Mouse (Mus musculus) stomach, embryonic 16.5 days (tissue): ENCODE data around the gene Spag16. TPM values are rescaled to one million over a fixed set of nuclear protein-coding genes. Genes with fewer than 3 reads are reported as not detected.

Source experiments
- ATAC-seq: fragments of 200-750 bp; cut with Nextera tagmentation; 2 replicates; pipeline ENCODE4 v1.8.0; 2017; ENCODE audit warnings: moderate number of reproducible peaks, moderate TSS enrichment; ENCODE audit not compliant: insufficient read depth, low FRiP score
- H3K27ac ChIP-seq: fragments of 300-500 bp; sonication (generic); 2 replicates; pipeline ENCODE4 v1.5.1; 2014; ENCODE audit warnings: low read length
- H3K27me3 ChIP-seq: fragments of 300-500 bp; sonication (generic); 2 replicates; pipeline ENCODE4 v1.6.1; 2014; ENCODE audit warnings: low read length, control low read depth, mixed read lengths; ENCODE audit not compliant: control insufficient read depth, insufficient read depth
- H3K36me3 ChIP-seq: fragments of 300-500 bp; sonication (generic); 2 replicates; pipeline ENCODE4 v1.6.1; 2014; ENCODE audit warnings: low read length; ENCODE audit not compliant: control insufficient read depth, insufficient read depth
- H3K4me1 ChIP-seq: fragments of 300-500 bp; sonication (generic); 2 replicates; pipeline ENCODE4 v1.6.1; 2014; ENCODE audit warnings: low read length, control low read depth, mixed read lengths; ENCODE audit not compliant: control insufficient read depth, insufficient read depth
- H3K4me2 ChIP-seq: fragments of 300-500 bp; sonication (generic); 2 replicates; pipeline ENCODE4 v1.6.1; 2014; ENCODE audit warnings: low read depth, low read length, mixed read lengths
- H3K4me3 ChIP-seq: fragments of 300-500 bp; sonication (generic); replicated peaks from 2 replicates; pipeline ENCODE4 v1.5.1; 2014; ENCODE audit warnings: mild to moderate bottlenecking, low read length
- H3K9ac ChIP-seq: fragments of 300-500 bp; sonication (generic); 2 replicates; pipeline ENCODE4 v1.6.1; 2014; ENCODE audit warnings: low read length
- H3K9me3 ChIP-seq: fragments of 300-500 bp; sonication (generic); replicated peaks from 2 replicates; pipeline ENCODE4 v1.6.1; 2016; ENCODE audit warnings: low read length, control low read depth; ENCODE audit not compliant: control insufficient read depth
- WGBS: fragments of 180-500 bp; shearing (Covaris S2); extraction: QIAGEN DNeasy Blood & Tissue Kit; methylation state at CpG from one replicate; pipeline ENCODE4 v1.1.7; 2014; 5-methylcytosine and 5-hydroxymethylcytosine counted together
- polyA plus RNA-seq: library from polyadenylated mRNA; unstranded; fragments of >200 nt; fragmentation: Nextera tagmentation; extraction: Ambion mirVana; gene quantifications from 2 replicates; pipeline ENCODE4 v1.2.1, GENCODE M21; 2015

The Spag16 gene
- polyA plus RNA-seq, 1 experiment from 2014 or later = 0.04 TPM

GRCm38 (mm10) chr1:70705821-70706220 is 879.1 kb downstream of the Spag16 start:
- Histone ChIP-seq H3K9me3 (no peaks in the 10 kb centered on the region), H3K27me3 (no peaks in the 10 kb centered on the region), H3K27ac (no peak overlapping the region), H3K9ac (no peak overlapping the region), H3K4me2 (no peak overlapping the region), H3K4me3 (no peak overlapping the region), H3K4me1 (no peaks in the 10 kb centered on the region), H3K36me3 (no peaks in the 10 kb centered on the region)
- no peak for ATAC-seq
- WGBS = 83% methylated on average over 3 of the region's 3 CpGs

DNA sequence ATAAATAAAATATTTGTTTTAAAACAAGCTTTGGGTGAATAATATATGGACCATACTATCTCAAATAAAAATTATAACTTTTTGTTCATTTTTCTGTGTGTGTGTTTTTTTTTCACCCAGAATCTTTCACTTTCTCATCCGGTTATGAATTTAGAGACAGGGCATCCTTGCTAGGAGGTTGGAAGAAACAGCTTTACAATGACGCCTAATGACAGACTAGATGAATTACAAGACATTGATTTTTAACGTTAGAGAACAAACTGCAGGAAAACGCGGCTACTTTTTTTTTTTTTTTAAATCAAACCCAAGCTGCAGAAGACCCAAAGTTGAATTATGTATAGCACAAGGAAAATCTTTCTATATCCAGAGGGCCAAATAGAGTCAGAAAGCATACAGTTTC is 898.3 kb downstream of the Spag16 start:
- H3K27me3 ChIP-seq = no peaks in the 10 kb centered on the region
- H3K4me1 ChIP-seq = no peaks in the 10 kb centered on the region
- H3K4me2 ChIP-seq = no peak overlapping the region
- no peak for ATAC-seq
- H3K4me3 ChIP-seq = no peak overlapping the region
- H3K9ac ChIP-seq = no peak overlapping the region
- no peaks in the 10 kb centered on the region for H3K36me3 ChIP-seq
- WGBS = 52% methylated on average over 5 of the region's 5 CpGs
- H3K27ac ChIP-seq = no peak overlapping the region
- no peaks in the 10 kb centered on the region for H3K9me3 ChIP-seq

GRCm38 (mm10) chr1:70725655-70726066 is 898.9 kb downstream of the Spag16 start, which contains the start of gene Vwc2l:
Gene Vwc2l (plus strand): TSS chr1:70725715.
- Histone ChIP-seq H3K9ac (no peak within 1 kb of the TSS), H3K4me3 (no peak within 1 kb of the TSS), H3K27me3 (no peaks in the 10 kb centered on the region), H3K4me1 (no peaks in the 10 kb centered on the region), H3K9me3 (no peaks in the 10 kb centered on the region), H3K27ac (no peak within 1 kb of the TSS), H3K36me3 (no peaks in the 10 kb centered on the region), H3K4me2 (no peak within 1 kb of the TSS)
- WGBS = 9% methylated on average over 13 of the region's 13 CpGs
- ATAC-seq = no peak

Other genes with a start within 250 kb of the Spag16 start
- 6.1 and 6.3 TPM in 2 replicates for gene Ikzf2, start 139.7 kb upstream of the Spag16 start, polyA plus RNA-seq